Mouse (Mus musculus) limb, embryonic 10.5 days (tissue): ENCODE measurements around the gene Ndufb5. TPM values are rescaled to one million over a fixed set of nuclear protein-coding genes. Genes with fewer than 3 reads are reported as not detected.
"Not testable (repeated sequence)": the region's sequence is repeated elsewhere in the genome, so short reads cannot be mapped to it uniquely, and the experiment has no call there.

Source experiments
- DNase-seq: peaks from one replicate; pipeline ENCODE4 v3.0.0-alpha.2; 2017; ENCODE audit warnings: low spot score
- H3K27ac ChIP-seq: fragments of 300-500 bp; sonication (generic); 2 replicates; pipeline ENCODE4 v1.5.1; 2016; ENCODE audit warnings: mild to moderate bottlenecking
- H3K27me3 ChIP-seq: fragments of 300-500 bp; sonication (generic); 2 replicates; pipeline ENCODE4 v1.6.1; 2016; ENCODE audit warnings: low read depth, mild to moderate bottlenecking; ENCODE audit not compliant: poor library complexity, severe bottlenecking
- H3K36me3 ChIP-seq: fragments of 300-500 bp; sonication (generic); 2 replicates; pipeline ENCODE4 v1.6.1; 2016; ENCODE audit warnings: mild to moderate bottlenecking, moderate library complexity
- H3K4me1 ChIP-seq: fragments of 300-500 bp; sonication (generic); 2 replicates; pipeline ENCODE4 v1.6.1; 2016
- H3K4me3 ChIP-seq: fragments of 300-500 bp; sonication (generic); 2 replicates; pipeline ENCODE4 v1.5.1; 2016; ENCODE audit warnings: mild to moderate bottlenecking, moderate library complexity
- H3K9me3 ChIP-seq: fragments of 300-500 bp; sonication (generic); replicated peaks from 2 replicates; pipeline ENCODE4 v1.6.1; 2016; ENCODE audit warnings: mild to moderate bottlenecking
- WGBS: fragments of 180-500 bp; shearing (Covaris S2); methylation state at CpG from one replicate; pipeline ENCODE4 v1.1.7; 2016; 5-methylcytosine and 5-hydroxymethylcytosine counted together
- polyA plus RNA-seq: library from polyadenylated mRNA; unstranded; fragments of >200 nt; fragmentation: Nextera tagmentation; extraction: Ambion mirVana; gene quantifications from 2 replicates; pipeline ENCODE4 v1.2.1, GENCODE M21; 2016

The Ndufb5 gene
- 254 and 280 TPM in 2 replicates for polyA plus RNA-seq

GRCm38 (mm10) chr3:32736244-32737171 lies at the start of gene Ndufb5:
TSS of gene Ndufb5 (plus strand) at chr3:32736990.
- Histone ChIP-seq H3K4me3 (peak within 1 kb of the TSS; percentile 90), H3K9me3 (no peaks in the 10 kb centered on the region), H3K27ac (peak within 1 kb of the TSS; percentile 83), H3K27me3 (no peaks in the 10 kb centered on the region), H3K4me1 (peaks cover 19% of the 10 kb centered on the region), H3K36me3 (peaks cover 53% of the 10 kb centered on the region)
- WGBS: under 1% methylated on average over 62 of the region's 62 CpGs
- peak; percentile 94 for DNase-seq

- DNase-seq: no peak
- 30% methylated on average over 4 of the region's 4 CpGs for WGBS
- Histone ChIP-seq H3K36me3 (no peaks in the 10 kb centered on the region), H3K9me3 (no peaks in the 10 kb centered on the region), H3K4me3 (no peak overlapping the region), H3K27ac (no peak overlapping the region), H3K4me1 (no peaks in the 10 kb centered on the region), H3K27me3 (no peaks in the 10 kb centered on the region)
Measured at GRCm38 (mm10) chr3:32687156-32687555, 49.6 kb upstream of the Ndufb5 start.

GRCm38 (mm10) chr3:32689567-32689999 lies 47.2 kb upstream of the Ndufb5 start:
- H3K4me3 ChIP-seq: no peak overlapping the region
- no peak for DNase-seq
- H3K9me3 ChIP-seq: no peaks in the 10 kb centered on the region
- 91% methylated on average over 9 of the region's 9 CpGs for WGBS
- H3K27ac ChIP-seq: no peak overlapping the region
- H3K27me3 ChIP-seq: no peaks in the 10 kb centered on the region
- H3K36me3 ChIP-seq: no peaks in the 10 kb centered on the region
- H3K4me1 ChIP-seq: no peaks in the 10 kb centered on the region

DNA sequence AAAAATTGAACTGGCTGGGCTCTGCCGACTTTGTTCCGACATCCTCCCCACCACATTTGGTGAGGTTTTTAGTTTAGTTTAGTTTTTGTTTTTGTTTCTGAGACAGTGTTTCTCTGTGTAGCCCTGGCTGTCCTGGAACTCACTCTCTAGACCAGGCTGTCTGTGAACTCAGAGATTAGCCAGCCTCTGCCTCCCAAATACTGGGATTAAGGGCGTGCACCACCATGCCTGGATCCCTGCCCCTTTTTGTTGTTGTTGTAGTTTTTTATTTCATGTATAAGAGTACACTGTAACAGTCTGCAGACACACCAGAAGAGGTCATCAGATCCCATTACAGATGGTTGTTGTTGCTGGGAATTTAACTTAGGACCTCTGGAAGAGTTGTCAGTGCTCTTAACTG lies 46.8 kb upstream of the Ndufb5 start:
- DNase-seq: no peak
- 94% methylated on average over 3 of the region's 3 CpGs for WGBS
- no peak overlapping the region for H3K4me3 ChIP-seq

GRCm38 (mm10) chr3:32690901-32691300 lies 45.9 kb upstream of the Ndufb5 start:
- Histone ChIP-seq H3K9me3 (no peaks in the 10 kb centered on the region), H3K27ac (no peak overlapping the region), H3K4me1 (no peaks in the 10 kb centered on the region), H3K27me3 (no peaks in the 10 kb centered on the region), H3K36me3 (no peaks in the 10 kb centered on the region), H3K4me3 (no peak overlapping the region)
- WGBS: 57% methylated on average over 1 of the region's 1 CpGs
- DNase-seq: no peak

More for the DNA sequence above, 46.8 kb upstream of the Ndufb5 start:
- Histone ChIP-seq H3K36me3 (no peaks in the 10 kb centered on the region), H3K27ac (no peak overlapping the region), H3K27me3 (no peaks in the 10 kb centered on the region), H3K9me3 (no peaks in the 10 kb centered on the region), H3K4me1 (no peaks in the 10 kb centered on the region)

DNA sequence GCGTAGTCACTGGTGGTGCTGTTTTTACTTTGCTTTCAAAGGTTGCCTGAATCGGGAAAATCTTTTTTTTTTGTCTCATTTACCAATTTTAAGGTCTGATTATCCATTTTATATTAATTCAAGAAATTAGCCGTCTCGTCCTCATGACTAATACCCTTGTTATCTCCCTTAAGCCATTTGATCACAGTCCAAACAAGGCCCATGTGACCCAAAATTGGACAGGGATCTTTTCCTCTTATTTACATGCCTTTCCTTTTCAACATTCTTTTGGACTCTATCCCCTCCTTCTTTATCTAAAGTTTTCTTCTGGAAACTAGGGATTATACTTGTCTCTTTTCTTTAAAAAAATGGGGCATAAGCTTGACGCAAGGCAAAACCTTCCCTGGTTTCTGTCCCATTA lies 44.9 kb upstream of the Ndufb5 start:
- WGBS: 82% methylated on average over 5 of the region's 5 CpGs
- H3K27ac ChIP-seq: no peak overlapping the region
- H3K9me3 ChIP-seq: no peaks in the 10 kb centered on the region
- no peak overlapping the region for H3K4me3 ChIP-seq
- DNase-seq: no peak
- H3K27me3 ChIP-seq: no peaks in the 10 kb centered on the region
- H3K4me1 ChIP-seq: no peaks in the 10 kb centered on the region
- no peaks in the 10 kb centered on the region for H3K36me3 ChIP-seq

DNA sequence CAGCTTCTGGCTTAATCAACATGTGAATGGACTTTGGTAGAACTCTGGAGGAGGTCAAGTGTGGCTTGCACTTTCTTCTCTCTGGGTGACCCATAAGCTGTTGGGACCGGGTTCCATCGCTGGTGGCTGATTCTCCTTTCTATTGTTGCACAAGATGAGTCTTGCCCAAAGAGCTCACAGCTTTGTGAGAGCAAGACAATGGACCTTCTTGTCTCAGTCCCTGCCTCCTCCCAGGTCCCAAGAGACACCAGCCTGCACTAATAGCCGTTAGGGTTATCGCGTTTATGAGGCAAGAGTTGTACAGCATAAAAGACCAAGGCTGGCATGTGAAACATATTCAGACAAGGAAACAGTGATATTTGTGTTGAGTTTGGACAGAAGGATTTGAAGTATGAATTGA lies 42.6 kb upstream of the Ndufb5 start:
- Histone ChIP-seq H3K27me3 (no peaks in the 10 kb centered on the region), H3K27ac (no peak overlapping the region)
- 75% methylated on average over 5 of the region's 5 CpGs for WGBS

DNA sequence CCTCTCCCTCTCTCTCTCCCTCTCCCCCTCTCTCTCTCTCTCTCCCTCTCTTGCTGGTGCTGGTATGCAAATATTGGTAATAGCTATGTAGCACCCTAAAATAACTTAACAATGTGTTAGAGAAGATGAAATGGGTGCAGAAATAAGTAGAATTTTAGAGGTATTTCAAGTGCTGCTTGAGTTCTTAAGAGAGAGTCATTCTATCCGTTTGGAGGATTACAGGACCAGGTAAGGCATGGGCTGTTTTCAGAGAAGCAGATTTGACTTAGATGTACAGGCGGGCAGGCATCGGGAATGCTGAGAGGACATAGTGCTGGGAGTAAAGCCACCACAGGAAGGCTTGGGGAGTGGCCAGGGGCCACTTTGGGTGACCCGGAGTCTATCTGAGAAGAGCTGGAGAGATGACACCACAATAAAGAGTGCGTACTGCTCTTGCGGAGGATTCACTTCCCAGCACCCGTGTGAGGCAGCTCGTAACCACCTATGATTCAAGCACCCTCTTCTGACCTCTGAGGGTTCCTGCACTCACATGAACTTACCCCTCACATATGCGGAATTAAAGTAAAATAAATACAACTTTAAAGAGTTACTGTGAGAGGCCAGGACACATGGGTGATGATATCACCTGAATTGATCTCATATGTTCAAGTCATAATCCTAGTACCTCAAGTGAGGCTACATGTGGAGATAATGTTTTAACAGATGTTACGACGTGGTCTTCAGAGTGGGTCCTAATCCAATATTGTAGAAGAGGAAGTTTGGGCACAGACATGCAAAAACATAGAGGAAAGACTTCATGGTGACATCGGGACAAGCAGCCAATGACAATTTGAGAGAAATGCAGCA lies 41.8 kb upstream of the Ndufb5 start:
- H3K4me1 ChIP-seq: no peaks in the 10 kb centered on the region
- no peak overlapping the region for H3K4me3 ChIP-seq
- H3K27ac ChIP-seq: no peak overlapping the region
- no peaks in the 10 kb centered on the region for H3K9me3 ChIP-seq
- H3K27me3 ChIP-seq: no peaks in the 10 kb centered on the region
- DNase-seq: no peak
- no peaks in the 10 kb centered on the region for H3K36me3 ChIP-seq
- WGBS: 78% methylated on average over 12 of the region's 12 CpGs

More for the DNA sequence above, 42.6 kb upstream of the Ndufb5 start:
- Histone ChIP-seq H3K9me3 (no peaks in the 10 kb centered on the region), H3K4me3 (no peak overlapping the region), H3K36me3 (no peaks in the 10 kb centered on the region), H3K4me1 (no peaks in the 10 kb centered on the region)
- no peak for DNase-seq

DNA sequence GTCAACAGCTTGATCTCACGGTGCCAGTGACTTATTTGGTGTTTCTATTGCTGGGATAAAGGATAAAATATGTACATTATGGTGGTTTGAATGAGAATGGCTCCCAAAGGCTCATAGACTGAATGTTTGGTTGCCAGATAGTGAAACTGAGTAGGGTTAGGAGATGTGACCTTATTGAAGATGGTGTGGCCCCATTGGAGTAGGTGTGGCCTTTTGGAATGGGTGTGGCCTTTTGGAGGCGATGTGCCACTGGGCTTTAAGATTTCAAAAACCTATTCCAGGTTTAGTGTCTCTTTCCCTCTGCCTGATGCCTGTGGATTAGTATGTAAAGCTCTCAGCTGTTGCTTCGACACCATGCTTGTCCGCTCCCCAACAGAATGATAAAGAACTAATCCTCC lies 41.2 kb upstream of the Ndufb5 start:
- Histone ChIP-seq H3K36me3 (no peaks in the 10 kb centered on the region), H3K9me3 (no peaks in the 10 kb centered on the region), H3K4me3 (no peak overlapping the region), H3K27me3 (no peaks in the 10 kb centered on the region), H3K4me1 (no peaks in the 10 kb centered on the region), H3K27ac (no peak overlapping the region)
- DNase-seq: no peak
- WGBS: 88% methylated on average over 4 of the region's 4 CpGs

DNA sequence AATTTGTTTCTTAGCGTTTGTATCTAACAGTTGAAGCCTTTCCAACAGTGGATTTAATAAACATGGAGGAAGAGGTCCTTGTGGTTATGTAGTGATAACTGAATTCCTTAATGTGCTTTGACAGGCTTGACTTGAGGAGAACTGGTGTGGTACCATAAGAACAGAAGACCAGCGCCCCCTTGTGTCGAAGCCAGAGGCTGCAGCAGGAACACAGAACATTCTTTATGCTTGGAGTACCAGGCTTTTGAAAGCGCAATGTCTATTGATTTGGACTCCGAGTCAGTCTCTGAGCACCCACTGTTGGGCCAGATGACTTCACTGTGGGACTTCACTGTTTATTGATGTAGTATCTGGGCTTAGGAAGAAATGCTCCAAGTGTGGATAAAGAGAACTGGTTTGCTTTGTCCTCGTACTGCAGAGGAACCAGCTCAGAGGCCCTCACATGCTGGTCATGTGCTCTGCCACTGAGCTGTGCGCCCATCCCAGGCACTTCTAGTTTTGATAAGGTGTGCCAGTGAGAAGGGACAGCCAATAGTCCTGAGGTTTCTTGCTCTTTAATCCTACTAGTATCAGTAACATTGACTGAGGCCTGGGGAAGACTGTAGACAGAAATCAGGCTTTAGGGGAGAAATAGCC lies 38.4 kb upstream of the Ndufb5 start:
- DNase-seq: peak; percentile 91
- H3K27ac ChIP-seq: no peak overlapping the region
- WGBS: 50% methylated on average over 7 of the region's 7 CpGs
- no peaks in the 10 kb centered on the region for H3K9me3 ChIP-seq
- no peaks in the 10 kb centered on the region for H3K27me3 ChIP-seq
- H3K4me1 ChIP-seq: no peaks in the 10 kb centered on the region
- no peak overlapping the region for H3K4me3 ChIP-seq
- H3K36me3 ChIP-seq: no peaks in the 10 kb centered on the region

GRCm38 (mm10) chr3:32704021-32704420 lies 32.8 kb upstream of the Ndufb5 start:
- not testable (repeated sequence) for H3K27ac ChIP-seq, H3K4me3 ChIP-seq, DNase-seq, H3K27me3 ChIP-seq, H3K36me3 ChIP-seq, H3K4me1 ChIP-seq, H3K9me3 ChIP-seq
- 91% methylated on average over 6 of the region's 6 CpGs for WGBS

DNA sequence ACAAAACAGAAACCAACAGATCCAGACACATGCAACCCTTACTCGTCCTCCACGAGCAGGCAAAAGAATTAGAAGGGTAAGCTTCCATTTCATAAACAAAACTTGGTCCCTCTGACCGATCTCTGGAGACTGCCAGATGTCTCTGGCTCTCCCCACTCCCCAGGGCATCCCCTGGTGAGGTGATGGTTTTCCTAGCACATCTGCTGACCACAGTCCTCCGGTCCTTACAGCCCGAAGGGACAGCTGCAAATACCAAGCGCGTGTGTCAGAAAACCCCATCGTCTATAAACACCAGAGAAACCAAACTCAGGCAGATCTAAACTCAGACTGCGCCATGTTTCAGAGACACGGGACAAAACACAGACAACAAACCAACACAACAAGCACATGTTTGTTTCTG lies 32.2 kb upstream of the Ndufb5 start:
- not testable (repeated sequence) for H3K27me3 ChIP-seq, H3K4me1 ChIP-seq, H3K4me3 ChIP-seq, DNase-seq, H3K9me3 ChIP-seq, H3K27ac ChIP-seq, H3K36me3 ChIP-seq
- 90% methylated on average over 10 of the region's 10 CpGs for WGBS
